Mouse (Mus musculus): ENCODE results near the gene Eif4a1. TPM values are rescaled to one million over a fixed set of nuclear protein-coding genes. Genes with fewer than 3 reads are reported as not detected.
A peak's percentile ranks its signal among the peaks of the same experiment; 100 is the strongest.
"Not testable (repeated sequence)": the region's sequence is repeated elsewhere in the genome, so short reads cannot be mapped to it uniquely, and the experiment has no call there.

The Eif4a1 gene
- polyA plus RNA-seq, 1 experiment: 540 TPM

DNA sequence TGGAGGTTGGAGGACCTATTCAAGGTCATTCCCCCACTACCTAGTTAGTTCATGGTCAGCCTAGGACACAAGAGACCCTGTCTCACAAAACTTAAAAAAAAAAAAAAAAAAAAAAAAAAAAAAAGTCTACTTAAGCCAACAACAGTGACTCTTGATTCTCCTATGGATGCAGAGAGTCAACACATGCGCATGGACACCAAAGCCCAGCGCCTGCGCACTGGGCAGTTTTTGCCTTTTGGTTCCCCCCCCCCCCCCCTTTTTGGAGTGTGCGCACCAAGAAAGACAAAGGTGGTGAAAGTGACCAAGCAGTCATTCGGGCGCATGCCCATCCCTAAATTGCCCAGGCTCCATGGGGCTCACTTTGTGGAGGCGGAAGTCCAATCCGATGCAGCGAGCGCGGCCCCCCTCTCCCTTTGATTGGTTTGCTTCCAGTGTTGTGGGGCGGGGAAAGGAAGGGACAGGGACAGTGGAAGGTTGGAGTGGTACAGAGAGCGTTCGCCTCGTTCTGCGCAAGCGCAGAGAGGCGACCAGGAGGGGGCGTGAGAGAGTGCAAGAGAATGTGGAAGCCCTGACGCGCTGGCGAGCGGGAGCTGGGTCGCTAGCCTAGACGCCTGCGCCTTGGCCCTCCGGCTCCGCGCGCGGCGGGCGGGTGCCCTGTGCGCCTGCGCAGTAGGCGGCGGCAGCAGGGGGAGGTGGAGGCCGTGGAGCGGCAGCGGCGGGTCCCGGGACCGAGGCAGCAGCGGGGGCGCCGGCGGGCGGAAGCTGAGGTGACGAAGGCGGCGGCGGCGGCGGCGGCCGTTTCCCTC is 39.7 kb downstream of the Eif4a1 start, which contains the start of gene Fxr2:
Gene Fxr2, plus strand, starts transcription at position 707 of the 806 bp plus-strand sequence.
- peak; percentile 90 for TF ChIP-seq CTCF (IDR thresholded peaks at IDR 0.05; ENCODE audit: control insufficient read depth, insufficient read depth, low read length)
- TF ChIP-seq POLR2A (IDR thresholded peaks at IDR 0.05; ENCODE audit: borderline replicate concordance, control insufficient read depth, low read depth, low read length): peak; percentile 60; the same call in 1 of the 2 replicates
- WGBS: under 1% methylated on average over 55 of the region's 56 CpGs
- peak within 1 kb of the TSS; percentile 99 for H3K4me3 ChIP-seq (replicated peaks; ENCODE audit: control insufficient read depth, low read depth, low read length)
- peak within 1 kb of the TSS; percentile 87 for H3K27ac ChIP-seq (ENCODE audit: control insufficient read depth, insufficient read depth, low read depth, low read length, poor library complexity)
- peaks cover 1% of the 10 kb centered on the region; the same call in 1 of the 2 replicates for H3K4me1 ChIP-seq (ENCODE audit: control insufficient read depth, insufficient read depth, low read length)

GRCm38 (mm10) chr11:69629802-69630201 is 42.4 kb downstream of the Eif4a1 start:
- 51% methylated on average over 1 of the region's 1 CpGs for WGBS
- Histone ChIP-seq H3K4me3 (replicated peaks; ENCODE audit: control insufficient read depth, low read depth, low read length) (no peak overlapping the region), H3K4me1 (ENCODE audit: control insufficient read depth, insufficient read depth, low read length) (peaks cover 1% of the 10 kb centered on the region; the same call in 1 of the 2 replicates), H3K27ac (ENCODE audit: control insufficient read depth, insufficient read depth, low read depth, low read length, poor library complexity) (no peak overlapping the region)
- TF ChIP-seq CTCF (IDR thresholded peaks at IDR 0.05; ENCODE audit: control insufficient read depth, insufficient read depth, low read length): peak; percentile 19
- no peak for TF ChIP-seq POLR2A (IDR thresholded peaks at IDR 0.05; ENCODE audit: borderline replicate concordance, control insufficient read depth, low read depth, low read length)

DNA sequence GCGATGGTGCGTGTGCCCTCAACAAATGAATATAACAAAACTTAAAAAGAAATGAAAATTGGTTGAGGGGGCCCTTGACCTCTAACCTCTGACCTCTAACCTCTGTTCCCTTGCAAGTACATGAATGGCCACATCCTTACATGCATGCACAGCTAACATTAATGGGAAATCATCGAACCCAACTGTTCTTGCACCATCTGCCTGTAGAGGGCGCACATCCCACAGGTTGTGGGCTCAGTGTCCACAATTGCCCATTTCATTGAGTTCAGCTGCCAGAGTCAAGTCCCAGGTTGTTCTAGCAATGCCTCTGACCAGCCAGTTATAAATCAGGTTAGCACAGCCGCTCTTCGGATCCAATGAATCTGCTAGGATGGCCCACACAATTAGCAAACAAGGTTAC is 43.9 kb downstream of the Eif4a1 start:
- TF ChIP-seq POLR2A (IDR thresholded peaks at IDR 0.05; ENCODE audit: borderline replicate concordance, control insufficient read depth, low read depth, low read length): no peak
- TF ChIP-seq CTCF (IDR thresholded peaks at IDR 0.05; ENCODE audit: control insufficient read depth, insufficient read depth, low read length): peak; percentile 99
- no peak overlapping the region for H3K27ac ChIP-seq (ENCODE audit: control insufficient read depth, insufficient read depth, low read depth, low read length, poor library complexity)

DNA sequence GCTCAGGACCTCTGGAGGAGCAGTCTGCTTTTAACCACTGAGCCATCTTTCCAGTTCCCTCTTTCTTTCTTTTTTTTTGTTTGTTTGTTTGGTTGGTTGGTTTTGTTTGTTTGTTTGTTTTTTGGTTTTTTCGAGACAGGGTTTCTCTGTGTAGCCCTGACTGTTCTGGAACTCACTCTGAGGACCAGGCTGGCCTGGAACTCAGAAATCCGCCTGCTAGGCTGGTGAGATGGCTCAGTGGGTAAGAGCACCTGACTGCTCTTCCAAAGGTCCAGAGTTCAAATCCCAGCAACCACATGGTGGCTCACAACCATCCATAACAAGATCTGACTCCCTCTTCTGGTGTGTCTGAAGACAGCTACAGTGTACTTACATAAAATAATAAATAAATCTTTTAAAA is 47.9 kb downstream of the Eif4a1 start:
- not testable (repeated sequence) for H3K4me1 ChIP-seq (ENCODE audit: control insufficient read depth, insufficient read depth, low read length); H3K27ac ChIP-seq (ENCODE audit: control insufficient read depth, insufficient read depth, low read depth, low read length, poor library complexity); H3K4me3 ChIP-seq (replicated peaks; ENCODE audit: control insufficient read depth, low read depth, low read length)
- WGBS: 71% methylated on average over 2 of the region's 2 CpGs

More for the DNA sequence above, 43.9 kb downstream of the Eif4a1 start:
- Histone ChIP-seq H3K4me3 (replicated peaks; ENCODE audit: control insufficient read depth, low read depth, low read length) (no peak overlapping the region), H3K4me1 (ENCODE audit: control insufficient read depth, insufficient read depth, low read length) (no peaks in the 10 kb centered on the region)
- WGBS: 38% methylated on average over 6 of the region's 6 CpGs

DNA sequence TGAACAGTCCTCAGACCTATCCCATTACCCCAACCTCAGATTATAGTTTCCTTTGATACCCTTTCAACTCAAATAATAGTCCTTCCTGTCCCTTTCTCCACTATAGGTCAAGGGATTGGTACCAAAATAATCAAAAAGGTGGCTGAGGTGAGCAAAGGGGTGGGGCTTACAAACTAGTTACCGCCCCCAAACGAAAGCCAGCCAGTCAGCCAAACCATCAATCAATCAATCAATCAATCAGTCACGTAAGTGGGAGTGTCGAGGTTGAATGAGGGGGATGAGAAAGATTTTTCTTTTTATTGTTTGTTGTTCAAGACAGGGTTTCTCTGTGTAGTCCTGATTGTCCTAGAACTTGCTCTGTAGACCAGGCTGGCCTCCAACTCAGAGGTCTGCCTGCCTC is 49.2 kb downstream of the Eif4a1 start:
- H3K4me1 ChIP-seq (ENCODE audit: control insufficient read depth, insufficient read depth, low read length): no peaks in the 10 kb centered on the region
- TF ChIP-seq CTCF (IDR thresholded peaks at IDR 0.05; ENCODE audit: control insufficient read depth, insufficient read depth, low read length) (no peak), POLR2A (IDR thresholded peaks at IDR 0.05; ENCODE audit: borderline replicate concordance, control insufficient read depth, low read depth, low read length) (no peak)
- WGBS: 77% methylated on average over 4 of the region's 4 CpGs
- no peak overlapping the region for H3K4me3 ChIP-seq (replicated peaks; ENCODE audit: control insufficient read depth, low read depth, low read length)
- no peak overlapping the region for H3K27ac ChIP-seq (ENCODE audit: control insufficient read depth, insufficient read depth, low read depth, low read length, poor library complexity)

DNA sequence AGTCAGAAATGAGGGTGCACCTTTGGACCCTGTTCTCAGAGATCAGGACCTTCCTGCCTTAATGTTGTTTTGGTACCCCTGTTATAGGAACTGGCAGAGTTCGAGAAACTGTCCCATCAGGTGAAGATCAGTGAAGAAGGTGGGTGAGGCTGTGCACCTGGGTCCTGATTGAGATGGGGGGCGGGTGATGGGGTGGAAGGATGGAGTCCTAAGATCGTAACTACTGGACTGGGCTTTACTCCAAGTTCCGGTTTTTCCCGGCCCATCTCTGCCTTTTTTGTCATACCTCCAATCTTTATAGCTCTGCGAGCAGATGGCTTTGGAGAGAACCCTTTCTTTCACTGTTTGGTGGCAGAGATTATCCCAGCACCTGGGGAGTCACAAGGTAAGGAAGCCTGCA is 49.8 kb downstream of the Eif4a1 start:
- 57% methylated on average over 6 of the region's 6 CpGs for WGBS
- TF ChIP-seq CTCF (IDR thresholded peaks at IDR 0.05; ENCODE audit: control insufficient read depth, insufficient read depth, low read length) (no peak), POLR2A (IDR thresholded peaks at IDR 0.05; ENCODE audit: borderline replicate concordance, control insufficient read depth, low read depth, low read length) (no peak)
- no peak overlapping the region for H3K27ac ChIP-seq (ENCODE audit: control insufficient read depth, insufficient read depth, low read depth, low read length, poor library complexity)
- H3K4me3 ChIP-seq (replicated peaks; ENCODE audit: control insufficient read depth, low read depth, low read length): no peak overlapping the region
- H3K4me1 ChIP-seq (ENCODE audit: control insufficient read depth, insufficient read depth, low read length): no peaks in the 10 kb centered on the region

- H3K27ac ChIP-seq (ENCODE audit: control insufficient read depth, insufficient read depth, low read depth, low read length, poor library complexity): no peak within 1 kb of the TSS
- WGBS: 12% methylated on average over 20 of the region's 20 CpGs
Measured at GRCm38 (mm10) chr11:69621571-69622268, 50.5 kb downstream of the Eif4a1 start, which contains the start of gene Sat2. Gene Sat2 (plus strand): TSS chr11:69622024.

DNA sequence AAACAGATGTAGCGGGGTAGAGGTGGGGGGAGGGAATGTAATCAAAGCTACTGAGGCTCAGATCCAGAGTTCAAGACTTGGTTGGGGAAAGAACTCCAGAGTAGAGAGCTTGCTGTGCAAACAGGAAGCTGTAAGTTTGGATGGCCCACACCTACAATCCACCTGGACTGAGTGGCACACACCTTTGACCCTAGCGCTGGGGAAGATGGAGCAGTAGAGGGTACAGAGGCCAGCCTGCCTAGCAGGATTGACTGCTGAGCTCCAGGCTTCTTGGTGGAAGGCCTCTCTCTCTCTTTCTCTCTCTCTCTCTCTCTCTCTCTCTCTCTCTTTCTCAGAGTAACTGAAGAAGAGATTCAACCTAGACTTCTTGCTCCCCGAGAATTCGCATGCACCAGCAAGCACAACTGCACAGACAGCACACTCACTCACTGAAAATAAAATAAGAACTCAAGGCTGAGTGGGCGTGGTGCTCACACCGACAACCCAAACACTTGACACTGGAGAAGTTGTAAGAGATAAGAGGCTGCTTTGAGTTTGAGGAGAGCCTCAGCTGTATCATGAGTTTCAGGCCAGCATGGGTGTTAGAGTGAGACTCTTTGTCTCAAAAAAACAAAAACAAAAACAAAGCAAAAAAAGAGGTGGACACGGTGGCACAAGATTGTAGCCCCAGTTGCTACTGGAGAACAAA is 51.7 kb downstream of the Eif4a1 start:
- WGBS: 63% methylated on average over 7 of the region's 7 CpGs
- Histone ChIP-seq H3K4me1 (ENCODE audit: control insufficient read depth, insufficient read depth, low read length) (no peaks in the 10 kb centered on the region), H3K27ac (ENCODE audit: control insufficient read depth, insufficient read depth, low read depth, low read length, poor library complexity) (no peak overlapping the region), H3K4me3 (replicated peaks; ENCODE audit: control insufficient read depth, low read depth, low read length) (no peak overlapping the region)
- TF ChIP-seq CTCF (IDR thresholded peaks at IDR 0.05; ENCODE audit: control insufficient read depth, insufficient read depth, low read length) (no peak), POLR2A (IDR thresholded peaks at IDR 0.05; ENCODE audit: borderline replicate concordance, control insufficient read depth, low read depth, low read length) (no peak)

More at GRCm38 (mm10) chr11:69621571-69622268, 50.5 kb downstream of the Eif4a1 start, which contains the start of gene Sat2:
- no peaks in the 10 kb centered on the region for H3K4me1 ChIP-seq (ENCODE audit: control insufficient read depth, insufficient read depth, low read length)
- H3K4me3 ChIP-seq (replicated peaks; ENCODE audit: control insufficient read depth, low read depth, low read length): peak within 1 kb of the TSS; percentile 24
- TF ChIP-seq CTCF (IDR thresholded peaks at IDR 0.05; ENCODE audit: control insufficient read depth, insufficient read depth, low read length) (no peak), POLR2A (IDR thresholded peaks at IDR 0.05; ENCODE audit: borderline replicate concordance, control insufficient read depth, low read depth, low read length) (no peak)

All from bone marrow, adult 2 months (tissue).